Mouse (Mus musculus): Measurements from ENCODE around the gene Hk1. TPM values are rescaled to one million over a fixed set of nuclear protein-coding genes. Genes with fewer than 3 reads are reported as not detected.

Hk1 gene
- polyA plus RNA-seq, 1 experiment = 10.0 TPM

DNA sequence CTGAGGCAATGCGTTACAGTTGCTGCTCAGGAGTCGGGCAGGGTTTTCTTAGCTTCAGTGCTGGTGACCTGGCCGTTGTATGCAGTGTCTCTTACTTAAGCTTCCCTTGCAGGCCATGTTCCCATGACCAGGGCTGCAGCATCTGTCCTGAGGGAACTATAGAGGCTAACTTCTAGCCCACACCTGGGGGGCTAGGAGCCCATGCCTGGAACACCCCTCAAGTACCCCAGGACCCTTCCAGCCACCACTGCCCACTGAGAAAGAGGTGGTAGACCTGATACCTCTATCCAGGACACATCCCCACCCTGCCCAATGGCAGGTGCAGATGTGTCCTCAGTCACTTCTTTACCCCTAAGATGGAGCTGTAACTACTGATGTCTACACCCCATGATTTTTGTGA, 38.7 kb downstream of the Hk1 start:
- TF ChIP-seq CTCF (IDR thresholded peaks at IDR 0.05; ENCODE audit: extremely low read depth, insufficient read length, insufficient replicate concordance, low read depth, low read length) (no peak), POLR2A (IDR thresholded peaks at IDR 0.05; ENCODE audit: low read depth, low read length) (no peak)
- Histone ChIP-seq H3K4me1 (ENCODE audit: control insufficient read depth, insufficient read depth, insufficient read length, low read length) (peaks cover 22% of the 10 kb centered on the region), H3K4me3 (ENCODE audit: low read depth, low read length) (peak overlapping the region; percentile 74), H3K27me3 (ENCODE audit: control insufficient read depth, insufficient read depth, low read length) (no peaks in the 10 kb centered on the region), H3K36me3 (ENCODE audit: control insufficient read depth, insufficient read depth, low read length) (no peaks in the 10 kb centered on the region), H3K27ac (ENCODE audit: insufficient read depth, low read depth, low read length) (peak overlapping the region; percentile 90)
- 22% methylated on average over 3 of the region's 3 CpGs for WGBS

DNA sequence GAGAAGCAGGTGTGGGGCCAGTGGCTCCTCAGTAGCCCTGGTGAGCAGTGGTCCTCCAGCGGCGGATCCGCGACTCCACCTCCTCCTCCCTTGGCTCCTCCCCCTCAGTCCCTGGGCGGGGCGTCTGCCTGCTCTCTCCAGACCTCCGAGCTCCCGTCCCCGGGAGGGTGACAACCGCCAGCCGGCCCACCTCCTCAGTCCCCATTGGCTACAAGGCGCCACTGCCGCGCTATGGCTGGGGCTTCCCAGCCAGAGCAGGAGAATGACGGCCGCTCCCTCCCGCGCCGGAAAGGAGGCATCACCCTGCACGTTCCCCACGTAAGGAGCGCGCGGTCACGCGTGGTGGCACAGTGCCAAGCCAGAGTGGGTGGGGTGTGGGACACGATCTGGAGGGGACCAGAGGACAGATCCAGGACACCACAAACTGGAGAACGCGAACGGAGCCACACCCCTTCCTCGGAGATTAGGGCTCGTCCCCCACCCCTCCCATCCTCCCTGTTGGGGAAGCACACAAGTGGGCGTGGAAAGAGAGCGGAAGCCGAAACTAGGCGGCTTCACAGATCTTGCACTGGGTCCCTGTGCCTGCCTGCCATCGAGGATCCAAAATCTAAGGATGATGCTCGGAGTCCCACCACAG, 39.5 kb downstream of the Hk1 start:
- peak overlapping the region; percentile 74 for H3K4me3 ChIP-seq (ENCODE audit: low read depth, low read length)
- H3K36me3 ChIP-seq (ENCODE audit: control insufficient read depth, insufficient read depth, low read length) = no peaks in the 10 kb centered on the region
- H3K27me3 ChIP-seq (ENCODE audit: control insufficient read depth, insufficient read depth, low read length) = no peaks in the 10 kb centered on the region
- H3K4me1 ChIP-seq (ENCODE audit: control insufficient read depth, insufficient read depth, insufficient read length, low read length) = peaks cover 22% of the 10 kb centered on the region
- 1% methylated on average over 33 of the region's 38 CpGs for WGBS
- H3K27ac ChIP-seq (ENCODE audit: insufficient read depth, low read depth, low read length) = peak overlapping the region; percentile 90
- TF ChIP-seq CTCF (IDR thresholded peaks at IDR 0.05; ENCODE audit: extremely low read depth, insufficient read length, insufficient replicate concordance, low read depth, low read length) (no peak), POLR2A (IDR thresholded peaks at IDR 0.05; ENCODE audit: low read depth, low read length) (no peak)

DNA sequence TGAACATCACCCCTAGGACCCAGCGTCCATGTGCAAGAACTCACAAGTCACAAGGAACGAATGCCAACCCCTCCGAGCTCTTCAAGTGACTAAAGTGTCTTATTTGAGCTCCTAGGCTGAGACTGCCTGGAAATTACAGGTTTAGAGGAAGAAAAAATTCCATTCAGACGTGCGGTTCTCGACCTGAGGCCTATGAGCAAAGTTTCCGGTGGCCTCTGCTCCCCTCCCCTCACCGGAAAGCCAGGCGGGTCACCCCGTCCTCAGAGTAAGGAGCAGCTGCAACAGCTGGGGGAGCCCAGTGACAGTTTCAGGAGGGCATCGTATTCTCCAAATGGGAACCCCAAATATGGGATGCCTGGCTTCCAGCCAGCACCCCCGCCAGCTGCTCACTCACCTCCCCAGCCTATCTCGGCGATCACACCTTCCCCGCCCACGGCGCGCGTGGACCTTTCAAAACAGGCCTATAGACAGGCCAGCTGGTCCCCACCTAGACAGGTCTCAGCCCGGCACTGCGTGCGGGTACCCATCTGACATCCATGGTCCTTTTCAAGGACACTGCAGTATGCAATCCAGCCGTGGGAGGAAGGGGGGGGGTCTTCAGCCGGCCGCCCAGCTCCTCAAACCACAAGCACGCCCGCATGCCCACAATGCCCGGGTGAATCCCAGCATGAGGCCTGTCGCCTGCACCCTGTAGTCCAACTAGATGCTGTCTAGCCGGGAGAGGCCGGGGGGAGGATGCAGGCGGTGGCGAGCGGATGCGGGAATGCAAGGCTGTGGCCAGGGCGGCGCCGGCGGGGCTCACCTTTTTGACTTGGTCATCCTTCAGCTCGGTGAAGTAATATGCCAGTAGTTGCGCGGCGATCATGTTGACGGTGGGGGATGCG, 40.3 kb downstream of the Hk1 start:
- TF ChIP-seq CTCF (IDR thresholded peaks at IDR 0.05; ENCODE audit: extremely low read depth, insufficient read length, insufficient replicate concordance, low read depth, low read length) = no peak
- TF ChIP-seq POLR2A (IDR thresholded peaks at IDR 0.05; ENCODE audit: low read depth, low read length) = no peak
- Histone ChIP-seq H3K4me1 (ENCODE audit: control insufficient read depth, insufficient read depth, insufficient read length, low read length) (peaks cover 22% of the 10 kb centered on the region), H3K36me3 (ENCODE audit: control insufficient read depth, insufficient read depth, low read length) (no peaks in the 10 kb centered on the region), H3K4me3 (ENCODE audit: low read depth, low read length) (peak overlapping the region; percentile 74), H3K27me3 (ENCODE audit: control insufficient read depth, insufficient read depth, low read length) (no peaks in the 10 kb centered on the region), H3K27ac (ENCODE audit: insufficient read depth, low read depth, low read length) (peak overlapping the region; percentile 54)
- 9% methylated on average over 45 of the region's 45 CpGs for WGBS

DNA sequence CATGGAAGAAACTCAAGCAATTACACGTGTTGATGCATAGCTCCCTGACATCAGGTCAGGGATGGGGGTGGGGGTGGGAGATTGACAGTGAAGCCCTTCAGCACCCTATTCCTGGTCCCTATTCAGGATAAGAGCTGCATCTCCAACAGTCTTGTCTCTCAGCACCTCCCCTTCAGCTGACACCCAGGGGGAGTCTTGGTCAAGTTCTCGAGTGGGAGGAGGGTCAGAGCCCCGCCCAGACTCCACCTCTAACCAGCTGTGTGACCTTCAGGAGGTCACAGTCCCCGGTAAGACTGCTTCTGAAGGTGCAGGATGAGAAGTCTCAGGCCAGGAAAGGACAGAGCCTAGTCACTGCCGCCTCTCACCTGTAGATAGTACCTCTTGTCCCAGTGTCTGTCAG, 41.1 kb downstream of the Hk1 start:
- Histone ChIP-seq H3K36me3 (ENCODE audit: control insufficient read depth, insufficient read depth, low read length) (no peaks in the 10 kb centered on the region), H3K4me3 (ENCODE audit: low read depth, low read length) (0 out of 2 replicates have a peak overlapping the region, but pooled peaks have one; percentile 13), H3K27ac (ENCODE audit: insufficient read depth, low read depth, low read length) (0 out of 2 replicates have a peak overlapping the region, but pooled peaks have one; percentile 54), H3K27me3 (ENCODE audit: control insufficient read depth, insufficient read depth, low read length) (no peaks in the 10 kb centered on the region), H3K4me1 (ENCODE audit: control insufficient read depth, insufficient read depth, insufficient read length, low read length) (peaks cover 22% of the 10 kb centered on the region)
- 49% methylated on average over 5 of the region's 5 CpGs for WGBS
- TF ChIP-seq POLR2A (IDR thresholded peaks at IDR 0.05; ENCODE audit: low read depth, low read length) (no peak), CTCF (IDR thresholded peaks at IDR 0.05; ENCODE audit: extremely low read depth, insufficient read length, insufficient replicate concordance, low read depth, low read length) (no peak)

DNA sequence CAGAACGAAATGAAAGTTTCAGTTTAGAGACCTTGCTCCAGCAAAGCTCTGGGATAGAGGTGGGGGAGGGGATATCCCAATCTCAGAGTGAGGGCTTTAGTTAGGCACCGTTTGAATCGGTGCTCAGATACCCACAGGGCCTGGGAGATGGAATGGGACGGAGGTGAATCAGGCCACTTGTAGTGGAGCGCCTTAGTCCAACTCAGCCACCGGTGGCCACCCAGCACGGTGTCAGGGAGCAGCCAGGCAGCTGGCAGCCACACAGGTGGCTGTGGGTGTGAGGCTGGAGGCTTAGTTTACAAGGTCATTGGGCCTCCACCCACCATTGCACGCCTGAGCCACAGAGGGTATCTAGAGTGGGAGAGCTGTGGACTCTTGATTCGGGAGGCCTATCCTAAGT, 41.5 kb downstream of the Hk1 start:
- Histone ChIP-seq H3K27ac (ENCODE audit: insufficient read depth, low read depth, low read length) (peak overlapping the region; percentile 5; the same call in 1 of the 2 replicates), H3K27me3 (ENCODE audit: control insufficient read depth, insufficient read depth, low read length) (no peaks in the 10 kb centered on the region), H3K4me1 (ENCODE audit: control insufficient read depth, insufficient read depth, insufficient read length, low read length) (peaks cover 22% of the 10 kb centered on the region), H3K4me3 (ENCODE audit: low read depth, low read length) (no peak overlapping the region), H3K36me3 (ENCODE audit: control insufficient read depth, insufficient read depth, low read length) (no peaks in the 10 kb centered on the region)
- no peak for TF ChIP-seq POLR2A (IDR thresholded peaks at IDR 0.05; ENCODE audit: low read depth, low read length)
- TF ChIP-seq CTCF (IDR thresholded peaks at IDR 0.05; ENCODE audit: extremely low read depth, insufficient read length, insufficient replicate concordance, low read depth, low read length) = no peak
- 54% methylated on average over 9 of the region's 9 CpGs for WGBS

DNA sequence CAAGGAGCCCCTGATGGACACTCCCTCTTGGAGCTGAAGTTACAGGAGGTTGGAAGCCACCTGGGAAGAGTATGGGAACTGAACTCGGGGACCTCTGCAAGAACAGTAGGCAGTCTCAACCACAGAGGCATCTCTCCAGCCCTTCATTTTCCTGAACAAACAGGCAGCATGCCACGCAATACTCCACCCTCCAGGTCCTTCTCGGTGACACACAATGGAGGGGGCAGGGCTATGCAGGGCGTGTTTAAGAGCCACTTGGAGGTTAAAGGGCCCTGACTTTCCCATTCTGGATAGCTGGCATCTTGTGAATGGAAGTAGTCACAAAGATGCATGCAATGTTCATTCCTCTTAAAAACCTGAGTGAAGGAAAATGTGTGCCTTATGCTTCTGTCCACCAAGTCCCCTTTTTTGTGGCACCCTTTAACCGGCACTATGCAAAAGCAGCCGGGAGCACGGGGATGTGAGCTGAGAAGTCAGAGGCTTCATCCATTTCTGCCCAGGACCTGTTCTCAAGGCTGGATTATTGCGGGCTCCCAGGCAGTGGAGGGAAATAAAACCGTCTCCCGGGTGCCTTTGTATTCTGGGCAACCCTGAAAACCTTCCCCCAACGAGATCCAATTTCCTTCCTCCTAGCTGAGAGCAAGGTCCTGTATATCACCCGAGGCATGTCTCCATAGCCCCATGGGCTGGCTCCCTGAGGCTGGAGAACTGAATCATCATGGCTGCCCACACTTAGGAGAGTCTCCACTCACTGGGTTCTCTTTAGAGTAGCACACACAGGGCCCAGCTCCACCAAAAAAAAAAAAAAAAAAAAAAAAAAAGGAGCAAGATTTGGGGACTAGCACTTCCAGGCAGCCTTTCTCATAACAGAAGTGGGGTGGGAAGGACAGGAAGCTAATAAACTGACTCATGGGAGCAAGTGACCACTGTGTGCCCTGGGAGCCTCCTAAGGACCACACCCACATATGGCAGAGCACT, 42.8 kb downstream of the Hk1 start:
- Histone ChIP-seq H3K4me3 (ENCODE audit: low read depth, low read length) (no peak overlapping the region), H3K36me3 (ENCODE audit: control insufficient read depth, insufficient read depth, low read length) (no peaks in the 10 kb centered on the region), H3K27ac (ENCODE audit: insufficient read depth, low read depth, low read length) (peak overlapping the region; percentile 13; the same call in 1 of the 2 replicates), H3K4me1 (ENCODE audit: control insufficient read depth, insufficient read depth, insufficient read length, low read length) (peaks cover 27% of the 10 kb centered on the region), H3K27me3 (ENCODE audit: control insufficient read depth, insufficient read depth, low read length) (no peaks in the 10 kb centered on the region)
- TF ChIP-seq CTCF (IDR thresholded peaks at IDR 0.05; ENCODE audit: extremely low read depth, insufficient read length, insufficient replicate concordance, low read depth, low read length) = no peak
- 22% methylated on average over 12 of the region's 12 CpGs for WGBS

Measured in small intestine, adult 2 months (tissue).